Mouse (Mus musculus) liver, embryonic 14.5 days (tissue): ENCODE measurements around the gene Rundc3a. TPM values are rescaled to one million over a fixed set of nuclear protein-coding genes. Genes with fewer than 3 reads are reported as not detected.

Experiments
- ATAC-seq: fragments of 200-750 bp; cut with Nextera tagmentation; 2 replicates; pipeline ENCODE4 v1.8.0; 2017; ENCODE audit warnings: moderate number of reproducible peaks, mild to moderate bottlenecking, moderate library complexity; ENCODE audit not compliant: insufficient read depth
- DNase-seq, 3 experiments: peaks; one replicate each; pipeline ENCODE4 v3.0.0-alpha.2; 2012 to 2013; ENCODE audit warnings: low read depth in 3 of 3, low spot score in 3 of 3
- H3K27ac ChIP-seq: fragments of 300-500 bp; sonication (generic); 2 replicates; pipeline ENCODE4 v1.5.1; 2014; ENCODE audit warnings: moderate library complexity, mild to moderate bottlenecking, control low read depth, inconsistent platforms
- H3K27me3 ChIP-seq: fragments of 300-500 bp; sonication (generic); 2 replicates; pipeline ENCODE4 v1.6.1; 2014; ENCODE audit warnings: mild to moderate bottlenecking, low read length, moderate library complexity; ENCODE audit not compliant: control insufficient read depth, insufficient read depth
- H3K36me3 ChIP-seq: fragments of 300-500 bp; sonication (generic); replicated peaks from 2 replicates; pipeline ENCODE4 v1.6.1; 2014; ENCODE audit warnings: low read depth; ENCODE audit not compliant: control insufficient read depth, insufficient read depth
- H3K4me1 ChIP-seq, 2 experiments: fragments of 200-500 bp in 1 of 2; fragments of 300-500 bp in 1 of 2; sonication (generic) in 1 of 2; replicated peaks; 2 replicates each; pipeline ENCODE4 v1.6.1; 2012 to 2014; ENCODE audit warnings: antibody characterized with exemption in 1 of 2, inconsistent platforms in 1 of 2, low read length in 1 of 2; ENCODE audit not compliant: control insufficient read depth in 2 of 2, insufficient read depth in 2 of 2
- H3K4me2 ChIP-seq: fragments of 300-500 bp; sonication (generic); 2 replicates; pipeline ENCODE4 v1.6.1; 2014; ENCODE audit warnings: low read depth, mild to moderate bottlenecking, control low read depth, moderate library complexity
- H3K4me3 ChIP-seq, 2 experiments: fragments of 200-500 bp in 1 of 2; fragments of 300-500 bp in 1 of 2; sonication (generic) in 1 of 2; 2 replicates each; pipeline ENCODE4 v1.5.1; 2012 to 2014; ENCODE audit warnings: low read depth in 2 of 2, low read length in 2 of 2, mild to moderate bottlenecking in 2 of 2, control low read depth in 1 of 2, inconsistent platforms in 1 of 2, moderate library complexity in 1 of 2; ENCODE audit not compliant: insufficient read depth in 1 of 2
- H3K9ac ChIP-seq: fragments of 300-500 bp; sonication (generic); replicated peaks from 2 replicates; pipeline ENCODE4 v1.6.1; 2014; ENCODE audit warnings: mild to moderate bottlenecking, control low read depth, moderate library complexity
- H3K9me3 ChIP-seq: fragments of 300-500 bp; sonication (generic); 2 replicates; pipeline ENCODE4 v1.6.1; 2016; ENCODE audit warnings: low read length, mixed read lengths; ENCODE audit not compliant: control insufficient read depth
- CTCF ChIP-seq: IDR thresholded peaks from 2 replicates; pipeline ENCODE4 v1.5.1; 2016; ENCODE audit warnings: antibody characterized with exemption, low read depth, control low read depth
- EP300 ChIP-seq: IDR thresholded peaks from 2 replicates; pipeline ENCODE4 v1.6.1; 2016; ENCODE audit warnings: antibody characterized with exemption, low read depth
- WGBS: fragments of 180-500 bp; shearing (Covaris S2); extraction: QIAGEN DNeasy Blood & Tissue Kit; methylation state at CpG from one replicate; pipeline ENCODE4 v1.1.7; 2014; ENCODE audit not compliant: insufficient replicate concordance; 5-methylcytosine and 5-hydroxymethylcytosine counted together
- polyA plus RNA-seq, 2 experiments: library from polyadenylated mRNA; depleted of rRNA in 1 of 2; stranded (reverse) in 1 of 2; unstranded in 1 of 2; fragments of >200 nt; fragmentation: Nextera tagmentation in 1 of 2; extraction: Ambion mirVana in 1 of 2; gene quantifications; 2 replicates each; pipeline versions ENCODE4 v1.2.1 to v1.2.3; 2012 to 2014

Rundc3a gene
- polyA plus RNA-seq, 2 experiments: 1.0 to 1.4 TPM

DNA sequence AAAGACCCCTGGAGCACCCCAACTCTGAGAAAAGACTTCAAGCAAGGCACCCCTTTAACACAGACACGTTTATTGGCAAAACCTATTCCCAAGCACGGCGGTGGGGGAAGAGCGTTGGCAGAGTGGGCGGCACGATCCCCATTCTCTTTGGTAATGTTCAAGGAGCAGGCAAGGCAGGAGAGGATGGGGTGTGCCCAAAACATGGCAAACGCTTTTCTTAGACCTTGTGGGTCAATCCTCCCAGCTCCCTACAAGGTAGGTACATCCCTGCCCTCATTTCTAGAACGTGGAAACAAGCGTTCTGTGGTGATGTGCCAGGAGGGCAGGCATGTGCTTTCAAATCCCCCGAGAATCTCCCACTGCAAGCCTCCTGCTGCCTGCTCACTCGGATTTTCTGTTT is 44.4 kb upstream of the Rundc3a start:
- Histone ChIP-seq H3K36me3 (peaks cover 51% of the 10 kb centered on the region), H3K4me3 (no peak overlapping the region), H3K27me3 (no peaks in the 10 kb centered on the region), H3K27ac (no peak overlapping the region), H3K4me2 (no peak overlapping the region), H3K4me1 (peaks cover 0 to 1% of the 10 kb centered on the region in 2 experiments; a peak in 1 of 4 replicates), H3K9ac (no peak overlapping the region), H3K9me3 (no peaks in the 10 kb centered on the region)
- ATAC-seq (peak; percentile 1; the same call in 1 of the 2 replicates), DNase-seq (no peak)
- TF ChIP-seq EP300: no peak; the same call in 1 of the 2 replicates
- TF ChIP-seq CTCF: no peak
- 82% methylated on average over 11 of the region's 11 CpGs for WGBS

DNA sequence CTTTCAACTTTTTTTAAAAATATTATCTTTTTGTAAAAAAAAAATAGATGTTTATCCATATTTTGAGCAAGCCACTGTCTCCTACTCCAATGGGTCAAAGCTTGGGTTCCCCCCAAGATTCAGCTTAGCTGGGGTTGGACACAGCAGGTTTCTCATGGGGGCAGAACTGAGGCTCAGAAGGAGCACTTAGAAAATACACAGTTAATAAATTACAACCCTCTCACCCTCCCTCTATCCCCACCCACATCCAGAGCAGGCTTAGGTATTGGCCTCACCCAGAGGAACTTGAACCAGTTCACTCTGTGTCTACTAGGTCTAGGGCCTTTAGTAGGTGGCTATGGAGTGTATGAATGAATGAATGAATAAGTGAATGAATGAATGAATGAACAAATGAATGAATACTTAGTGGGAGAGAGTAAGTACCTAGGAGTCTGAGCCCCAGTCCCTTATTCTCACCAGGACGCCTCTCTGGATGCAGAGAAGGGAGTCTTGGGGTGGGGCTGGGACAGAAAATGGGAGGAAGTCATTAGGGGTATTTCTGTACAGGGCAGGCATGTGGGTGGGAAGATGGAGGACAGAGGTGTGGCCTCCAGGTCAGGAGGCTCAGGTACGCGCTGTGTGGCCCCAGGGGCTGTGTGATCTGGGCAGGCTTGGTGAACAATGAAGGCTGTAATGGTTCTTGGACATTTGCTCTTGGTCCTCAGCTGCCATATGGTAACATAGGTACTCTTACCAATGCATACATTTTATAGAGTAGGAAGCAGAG is 43.8 kb upstream of the Rundc3a start:
- H3K4me1 ChIP-seq: peaks cover 0 to 4% of the 10 kb centered on the region in 2 experiments; a peak in 1 of 4 replicates
- H3K4me2 ChIP-seq: no peak overlapping the region
- no peak for ATAC-seq
- no peaks in the 10 kb centered on the region for H3K9me3 ChIP-seq
- DNase-seq: no peak
- H3K27me3 ChIP-seq: no peaks in the 10 kb centered on the region
- no peak overlapping the region; the same call in 1 of the 2 replicates for H3K27ac ChIP-seq
- 88% methylated on average over 3 of the region's 3 CpGs for WGBS
- H3K9ac ChIP-seq: no peak overlapping the region
- H3K4me3 ChIP-seq: no peak overlapping the region
- H3K36me3 ChIP-seq: peaks cover 57% of the 10 kb centered on the region
- no peak for TF ChIP-seq CTCF
- peak; percentile 20 for TF ChIP-seq EP300

DNA sequence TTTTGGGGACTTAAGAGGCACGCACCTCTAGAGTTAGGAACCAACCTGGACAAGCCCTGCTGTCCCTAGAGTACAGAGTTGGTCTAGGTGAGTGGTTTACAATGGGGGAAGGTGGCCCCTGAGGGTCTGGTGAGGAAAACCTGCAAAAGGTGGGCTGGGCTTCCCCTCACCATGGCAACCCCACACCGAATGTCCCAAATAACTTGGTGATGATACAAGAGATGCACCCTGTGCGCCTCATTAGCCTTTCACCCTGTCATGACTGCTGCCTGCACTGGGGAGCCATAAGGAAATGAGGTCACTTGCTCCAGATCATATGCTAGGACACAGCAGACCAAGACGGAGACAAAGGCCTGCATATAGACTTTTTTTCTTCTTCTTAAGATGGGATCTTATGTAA is 42.8 kb upstream of the Rundc3a start:
- Histone ChIP-seq H3K27me3 (no peaks in the 10 kb centered on the region), H3K4me1 (peaks cover 0 to 4% of the 10 kb centered on the region in 2 experiments; a peak in 1 of 4 replicates), H3K4me2 (no peak overlapping the region), H3K27ac (no peak overlapping the region), H3K36me3 (peaks cover 67% of the 10 kb centered on the region), H3K4me3 (no peak overlapping the region), H3K9ac (no peak overlapping the region), H3K9me3 (no peaks in the 10 kb centered on the region)
- TF ChIP-seq CTCF (no peak), EP300 (0 out of 2 replicates have a peak, but pooled peaks have one; percentile 10)
- 79% methylated on average over 4 of the region's 4 CpGs for WGBS
- no peak for DNase-seq
- ATAC-seq: no peak

DNA sequence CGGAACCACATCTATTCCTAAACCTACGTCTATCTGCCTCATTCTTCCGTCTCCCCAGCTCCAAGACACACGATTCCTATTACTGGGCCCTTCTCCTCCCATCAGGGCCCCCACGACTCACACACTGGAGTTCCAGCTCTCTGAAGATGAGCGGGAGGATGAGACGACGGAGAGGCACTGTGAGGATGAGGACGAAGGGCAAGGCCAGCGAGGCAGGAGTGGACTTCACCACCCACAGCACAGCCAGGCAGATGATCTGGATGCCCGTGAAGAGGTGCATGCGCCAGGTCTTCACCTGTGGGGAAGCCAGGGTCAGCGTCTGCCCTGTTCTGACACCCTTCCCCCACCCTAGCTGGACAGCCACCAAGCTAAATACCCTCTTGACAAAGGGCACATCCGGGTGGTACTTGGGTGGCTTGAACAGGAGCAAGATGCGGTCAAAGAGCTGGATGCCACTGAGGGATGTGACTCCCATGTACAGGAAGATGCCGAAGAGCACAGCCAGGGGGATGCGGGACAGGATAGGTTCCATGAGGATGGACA is 42.2 kb upstream of the Rundc3a start:
- H3K4me1 ChIP-seq: peaks cover 0 to 9% of the 10 kb centered on the region in 2 experiments; a peak in 2 of 4 replicates
- 85% methylated on average over 17 of the region's 17 CpGs for WGBS
- ATAC-seq: no peak
- H3K27ac ChIP-seq: no peak overlapping the region
- no peak overlapping the region for H3K9ac ChIP-seq
- no peaks in the 10 kb centered on the region for H3K9me3 ChIP-seq
- H3K27me3 ChIP-seq: no peaks in the 10 kb centered on the region
- no peak overlapping the region for H3K4me2 ChIP-seq
- H3K36me3 ChIP-seq: peaks cover 74% of the 10 kb centered on the region
- H3K4me3 ChIP-seq: no peak overlapping the region
- DNase-seq: no peak
- TF ChIP-seq EP300: 0 out of 2 replicates have a peak, but pooled peaks have one; percentile 4
- no peak for TF ChIP-seq CTCF

DNA sequence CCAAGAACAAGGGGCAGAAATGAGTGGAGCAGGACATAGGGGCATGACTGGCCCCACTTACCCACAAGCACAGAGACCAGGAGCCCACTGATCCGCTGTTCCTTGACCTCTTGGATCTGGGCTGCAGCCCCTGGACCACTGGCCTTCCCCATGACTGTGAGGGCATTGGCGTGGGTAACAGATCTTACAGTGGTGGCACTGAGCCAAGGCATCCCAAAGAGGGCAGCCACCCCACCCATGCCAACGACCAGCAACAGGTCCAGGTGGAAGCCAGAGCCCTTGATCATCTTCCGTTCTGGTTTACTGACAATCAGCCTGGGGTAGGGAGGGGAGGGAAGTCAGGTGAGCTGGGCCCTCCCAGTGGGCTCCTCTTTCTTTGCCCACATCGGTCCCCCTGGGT is 40.8 kb upstream of the Rundc3a start:
- no peak overlapping the region for H3K4me2 ChIP-seq
- DNase-seq (no peak), ATAC-seq (no peak)
- 52% methylated on average over 5 of the region's 5 CpGs for WGBS
- H3K36me3 ChIP-seq: peaks cover 87% of the 10 kb centered on the region
- no peak overlapping the region for H3K27ac ChIP-seq
- H3K4me3 ChIP-seq: no peak overlapping the region
- TF ChIP-seq CTCF (no peak), EP300 (no peak)
- no peaks in the 10 kb centered on the region for H3K9me3 ChIP-seq
- H3K27me3 ChIP-seq: no peaks in the 10 kb centered on the region
- H3K9ac ChIP-seq: no peak overlapping the region
- peaks cover 0 to 12% of the 10 kb centered on the region in 2 experiments; a peak in 2 of 4 replicates for H3K4me1 ChIP-seq
